Mouse (Mus musculus): ENCODE measurements at regions not wholly inside any gene's neighbourhood (a gene's known extent, or its start where the extent isn't known, plus 50 kb on each side); places are given as distances from the start of the nearest gene placed in this dataset.

GRCm38 (mm10) chr13:104563889-104564288 is 228.4 kb upstream of the Srek1ip1 start:
- Histone ChIP-seq H3K36me3 (ENCODE audit: control insufficient read depth, insufficient read depth) (no peaks in the 10 kb centered on the region), H3K9ac (ENCODE audit: low read depth, low read length) (no peak overlapping the region), H3K4me1 (replicated peaks; ENCODE audit: control insufficient read depth, insufficient read depth, low read length) (no peaks in the 10 kb centered on the region), H3K27ac (ENCODE audit: low read depth, low read length) (no peak overlapping the region), H3K4me3 (ENCODE audit: low read depth, low read length) (no peak overlapping the region), H3K9me3 (ENCODE audit: control insufficient read depth) (no peaks in the 10 kb centered on the region), H3K27me3 (replicated peaks; ENCODE audit: control insufficient read depth, insufficient read depth, low read length) (no peaks in the 10 kb centered on the region), H3K4me2 (replicated peaks; ENCODE audit: low read depth) (no peak overlapping the region)
- TF ChIP-seq CTCF (IDR thresholded peaks at IDR 0.05; ENCODE audit: low read depth) = no peak
- WGBS = 46% methylated on average over 7 of the region's 7 CpGs
- no peak for ATAC-seq

GRCm38 (mm10) chr13:104569765-104570164 is 222.5 kb upstream of the Srek1ip1 start:
- Histone ChIP-seq H3K9ac (ENCODE audit: low read depth, low read length) (no peak overlapping the region), H3K4me1 (replicated peaks; ENCODE audit: control insufficient read depth, insufficient read depth, low read length) (no peaks in the 10 kb centered on the region), H3K4me3 (ENCODE audit: low read depth, low read length) (no peak overlapping the region), H3K4me2 (replicated peaks; ENCODE audit: low read depth) (no peak overlapping the region), H3K36me3 (ENCODE audit: control insufficient read depth, insufficient read depth) (no peaks in the 10 kb centered on the region), H3K27ac (ENCODE audit: low read depth, low read length) (no peak overlapping the region), H3K9me3 (ENCODE audit: control insufficient read depth) (no peaks in the 10 kb centered on the region), H3K27me3 (replicated peaks; ENCODE audit: control insufficient read depth, insufficient read depth, low read length) (no peaks in the 10 kb centered on the region)
- no peak for TF ChIP-seq CTCF (IDR thresholded peaks at IDR 0.05; ENCODE audit: low read depth)
- no peak for ATAC-seq
- 48% methylated on average over 6 of the region's 6 CpGs for WGBS

- no peak overlapping the region for H3K4me2 ChIP-seq (replicated peaks; ENCODE audit: low read depth)
Observed at GRCm38 (mm10) chr13:104572236-104572635, 220.0 kb upstream of the Srek1ip1 start.

GRCm38 (mm10) chr13:104574396-104574795 is 217.9 kb upstream of the Srek1ip1 start:
- no peaks in the 10 kb centered on the region for H3K27me3 ChIP-seq (replicated peaks; ENCODE audit: control insufficient read depth, insufficient read depth, low read length)
- H3K4me3 ChIP-seq (ENCODE audit: low read depth, low read length) = no peak overlapping the region
- 83% methylated on average over 5 of the region's 5 CpGs for WGBS
- no peak for ATAC-seq
- no peak overlapping the region for H3K4me2 ChIP-seq (replicated peaks; ENCODE audit: low read depth)
- no peaks in the 10 kb centered on the region for H3K9me3 ChIP-seq (ENCODE audit: control insufficient read depth)
- H3K27ac ChIP-seq (ENCODE audit: low read depth, low read length) = no peak overlapping the region
- TF ChIP-seq CTCF (IDR thresholded peaks at IDR 0.05; ENCODE audit: low read depth) = no peak
- H3K4me1 ChIP-seq (replicated peaks; ENCODE audit: control insufficient read depth, insufficient read depth, low read length) = no peaks in the 10 kb centered on the region
- no peak overlapping the region for H3K9ac ChIP-seq (ENCODE audit: low read depth, low read length)
- H3K36me3 ChIP-seq (ENCODE audit: control insufficient read depth, insufficient read depth) = no peaks in the 10 kb centered on the region

More at GRCm38 (mm10) chr13:104572236-104572635, 220.0 kb upstream of the Srek1ip1 start:
- Histone ChIP-seq H3K9ac (ENCODE audit: low read depth, low read length) (no peak overlapping the region), H3K27me3 (replicated peaks; ENCODE audit: control insufficient read depth, insufficient read depth, low read length) (no peaks in the 10 kb centered on the region), H3K36me3 (ENCODE audit: control insufficient read depth, insufficient read depth) (no peaks in the 10 kb centered on the region), H3K4me3 (ENCODE audit: low read depth, low read length) (no peak overlapping the region), H3K27ac (ENCODE audit: low read depth, low read length) (no peak overlapping the region), H3K9me3 (ENCODE audit: control insufficient read depth) (no peaks in the 10 kb centered on the region), H3K4me1 (replicated peaks; ENCODE audit: control insufficient read depth, insufficient read depth, low read length) (no peaks in the 10 kb centered on the region)
- TF ChIP-seq CTCF (IDR thresholded peaks at IDR 0.05; ENCODE audit: low read depth) = no peak
- WGBS = 81% methylated on average over 10 of the region's 10 CpGs
- ATAC-seq = no peak

GRCm38 (mm10) chr13:104576188-104576789 is 216.0 kb upstream of the Srek1ip1 start:
- Histone ChIP-seq H3K4me3 (ENCODE audit: low read depth, low read length) (no peak overlapping the region), H3K4me2 (replicated peaks; ENCODE audit: low read depth) (no peak overlapping the region), H3K9me3 (ENCODE audit: control insufficient read depth) (no peaks in the 10 kb centered on the region), H3K27me3 (replicated peaks; ENCODE audit: control insufficient read depth, insufficient read depth, low read length) (no peaks in the 10 kb centered on the region), H3K9ac (ENCODE audit: low read depth, low read length) (no peak overlapping the region), H3K27ac (ENCODE audit: low read depth, low read length) (no peak overlapping the region), H3K36me3 (ENCODE audit: control insufficient read depth, insufficient read depth) (no peaks in the 10 kb centered on the region), H3K4me1 (replicated peaks; ENCODE audit: control insufficient read depth, insufficient read depth, low read length) (no peaks in the 10 kb centered on the region)
- TF ChIP-seq CTCF (IDR thresholded peaks at IDR 0.05; ENCODE audit: low read depth) = no peak
- WGBS = 74% methylated on average over 10 of the region's 10 CpGs
- no peak for ATAC-seq

GRCm38 (mm10) chr13:104577856-104578255 is 214.4 kb upstream of the Srek1ip1 start:
- no peaks in the 10 kb centered on the region for H3K4me1 ChIP-seq (replicated peaks; ENCODE audit: control insufficient read depth, insufficient read depth, low read length)
- no peaks in the 10 kb centered on the region for H3K9me3 ChIP-seq (ENCODE audit: control insufficient read depth)
- H3K9ac ChIP-seq (ENCODE audit: low read depth, low read length) = no peak overlapping the region
- WGBS = 72% methylated on average over 11 of the region's 11 CpGs
- no peak for TF ChIP-seq CTCF (IDR thresholded peaks at IDR 0.05; ENCODE audit: low read depth)
- ATAC-seq = no peak
- no peak overlapping the region for H3K4me3 ChIP-seq (ENCODE audit: low read depth, low read length)
- H3K27ac ChIP-seq (ENCODE audit: low read depth, low read length) = no peak overlapping the region
- no peak overlapping the region for H3K4me2 ChIP-seq (replicated peaks; ENCODE audit: low read depth)
- no peaks in the 10 kb centered on the region for H3K27me3 ChIP-seq (replicated peaks; ENCODE audit: control insufficient read depth, insufficient read depth, low read length)
- no peaks in the 10 kb centered on the region for H3K36me3 ChIP-seq (ENCODE audit: control insufficient read depth, insufficient read depth)

All from intestine, postnatal 0 days (tissue).